Mouse (Mus musculus) hindbrain, embryonic 16.5 days (tissue): ENCODE data around the gene Sipa1l3. TPM values are rescaled to one million over a fixed set of nuclear protein-coding genes. Genes with fewer than 3 reads are reported as not detected.
A peak's percentile ranks its signal among the peaks of the same experiment; 100 is the strongest.

Experiments
- ATAC-seq: fragments of 200-750 bp; cut with Nextera tagmentation; 2 replicates; pipeline ENCODE4 v1.8.0; 2017; ENCODE audit warnings: moderate TSS enrichment, moderate library complexity
- H3K27ac ChIP-seq: fragments of 300-500 bp; sonication (generic); 2 replicates; pipeline ENCODE4 v1.5.1; 2014; ENCODE audit warnings: low read depth, mild to moderate bottlenecking, control low read depth, low read length, moderate library complexity
- H3K27me3 ChIP-seq: fragments of 300-500 bp; sonication (generic); replicated peaks from 2 replicates; pipeline ENCODE4 v1.6.1; 2014; ENCODE audit warnings: low read length; ENCODE audit not compliant: control insufficient read depth, insufficient read depth
- H3K36me3 ChIP-seq: fragments of 300-500 bp; sonication (generic); 2 replicates; pipeline ENCODE4 v1.6.1; 2014; ENCODE audit warnings: mild to moderate bottlenecking, low read length, moderate library complexity, mixed read lengths; ENCODE audit not compliant: control insufficient read depth, insufficient read depth
- H3K4me1 ChIP-seq: fragments of 300-500 bp; sonication (generic); 2 replicates; pipeline ENCODE4 v1.6.1; 2014; ENCODE audit warnings: low read depth, low read length; ENCODE audit not compliant: control insufficient read depth, insufficient read depth
- H3K4me2 ChIP-seq: fragments of 300-500 bp; sonication (generic); 2 replicates; pipeline ENCODE4 v1.6.1; 2014; ENCODE audit warnings: mild to moderate bottlenecking, low read length, control low read depth, moderate library complexity
- H3K4me3 ChIP-seq: fragments of 300-500 bp; sonication (generic); 2 replicates; pipeline ENCODE4 v1.5.1; 2014; ENCODE audit warnings: mild to moderate bottlenecking, low read length, control low read depth, moderate library complexity
- H3K9ac ChIP-seq: fragments of 300-500 bp; sonication (generic); 2 replicates; pipeline ENCODE4 v1.6.1; 2014; ENCODE audit warnings: low read depth, mild to moderate bottlenecking, control low read depth, low read length, moderate library complexity
- H3K9me3 ChIP-seq: fragments of 300-500 bp; sonication (generic); 2 replicates; pipeline ENCODE4 v1.6.1; 2014; ENCODE audit warnings: mild to moderate bottlenecking, low read length, moderate library complexity; ENCODE audit not compliant: control insufficient read depth
- WGBS: fragments of 180-500 bp; shearing (Covaris S2); extraction: QIAGEN DNeasy Blood & Tissue Kit; methylation state at CpG from one replicate; pipeline ENCODE4 v1.1.7; 2014; 5-methylcytosine and 5-hydroxymethylcytosine counted together
- polyA plus RNA-seq: library from polyadenylated mRNA; unstranded; fragments of >200 nt; fragmentation: Nextera tagmentation; extraction: Ambion mirVana; gene quantifications from 2 replicates; pipeline ENCODE4 v1.2.1, GENCODE M21; 2015

Sipa1l3 gene
- polyA plus RNA-seq, 1 experiment from 2014 or later: 23.1 TPM

DNA sequence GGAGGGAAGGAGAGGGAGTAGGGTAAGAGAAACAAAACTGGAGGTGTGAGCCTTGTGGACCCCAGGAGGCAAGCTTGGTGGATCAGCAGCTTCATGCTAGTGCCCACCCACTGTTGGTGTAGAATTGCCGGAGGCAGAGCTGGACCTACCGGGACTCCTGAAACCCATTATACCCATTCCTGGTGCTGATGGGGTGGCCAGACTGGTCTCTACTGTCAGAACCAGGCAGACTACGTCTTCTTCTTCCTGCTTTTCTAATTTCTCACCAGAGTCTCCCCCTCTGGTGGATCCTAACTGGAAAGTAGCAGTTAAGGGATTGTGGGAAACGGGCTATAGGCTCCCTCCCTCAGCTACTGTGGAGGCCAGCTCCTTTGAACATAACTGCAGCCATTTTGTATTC lies 23.2 kb upstream of the Sipa1l3 start:
- Histone ChIP-seq H3K4me1 (no peaks in the 10 kb centered on the region), H3K9me3 (no peaks in the 10 kb centered on the region), H3K9ac (no peak overlapping the region), H3K36me3 (no peaks in the 10 kb centered on the region), H3K4me2 (no peak overlapping the region), H3K4me3 (no peak overlapping the region), H3K27me3 (no peaks in the 10 kb centered on the region), H3K27ac (no peak overlapping the region)
- 82% methylated on average over 4 of the region's 4 CpGs for WGBS
- ATAC-seq: no peak

- Histone ChIP-seq H3K9me3 (no peaks in the 10 kb centered on the region), H3K4me2 (no peak overlapping the region), H3K4me3 (no peak overlapping the region), H3K27ac (no peak overlapping the region), H3K4me1 (no peaks in the 10 kb centered on the region), H3K27me3 (no peaks in the 10 kb centered on the region), H3K9ac (no peak overlapping the region), H3K36me3 (no peaks in the 10 kb centered on the region)
- ATAC-seq: no peak
- 93% methylated on average over 5 of the region's 5 CpGs for WGBS
Observed at GRCm38 (mm10) chr7:29541186-29541585, 22.7 kb upstream of the Sipa1l3 start.

GRCm38 (mm10) chr7:29540631-29541030 lies 22.2 kb upstream of the Sipa1l3 start:
- Histone ChIP-seq H3K9ac (no peak overlapping the region), H3K36me3 (no peaks in the 10 kb centered on the region), H3K27me3 (no peaks in the 10 kb centered on the region), H3K27ac (no peak overlapping the region), H3K4me1 (no peaks in the 10 kb centered on the region), H3K9me3 (no peaks in the 10 kb centered on the region), H3K4me3 (no peak overlapping the region), H3K4me2 (no peak overlapping the region)
- 91% methylated on average over 7 of the region's 7 CpGs for WGBS
- no peak for ATAC-seq

DNA sequence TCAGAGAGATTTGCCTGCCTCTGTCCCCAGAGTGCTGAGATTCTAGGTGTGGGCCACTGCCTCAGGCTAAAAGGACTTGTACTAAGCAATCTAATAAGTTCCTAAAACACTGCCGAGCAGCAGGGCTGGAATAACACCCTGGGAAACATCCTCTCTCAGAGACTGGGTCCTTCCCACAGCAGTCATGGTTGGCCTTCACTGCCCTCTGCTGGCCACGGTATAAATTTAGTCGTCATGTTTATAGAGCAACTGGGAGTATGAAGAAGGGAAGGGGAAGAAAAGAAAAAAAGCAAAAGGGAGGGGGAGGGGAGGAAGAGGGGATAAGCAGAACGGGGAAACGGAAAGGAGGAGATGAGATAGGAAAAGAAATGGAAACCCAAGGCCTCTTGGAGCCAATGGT lies 5.3 kb upstream of the Sipa1l3 start:
- Histone ChIP-seq H3K9ac (no peak overlapping the region), H3K36me3 (no peaks in the 10 kb centered on the region), H3K4me2 (no peak overlapping the region), H3K4me3 (no peak overlapping the region), H3K27me3 (no peaks in the 10 kb centered on the region), H3K9me3 (no peaks in the 10 kb centered on the region), H3K4me1 (no peaks in the 10 kb centered on the region), H3K27ac (no peak overlapping the region)
- ATAC-seq: peak; percentile 25
- WGBS: 2% methylated on average over 5 of the region's 5 CpGs

DNA sequence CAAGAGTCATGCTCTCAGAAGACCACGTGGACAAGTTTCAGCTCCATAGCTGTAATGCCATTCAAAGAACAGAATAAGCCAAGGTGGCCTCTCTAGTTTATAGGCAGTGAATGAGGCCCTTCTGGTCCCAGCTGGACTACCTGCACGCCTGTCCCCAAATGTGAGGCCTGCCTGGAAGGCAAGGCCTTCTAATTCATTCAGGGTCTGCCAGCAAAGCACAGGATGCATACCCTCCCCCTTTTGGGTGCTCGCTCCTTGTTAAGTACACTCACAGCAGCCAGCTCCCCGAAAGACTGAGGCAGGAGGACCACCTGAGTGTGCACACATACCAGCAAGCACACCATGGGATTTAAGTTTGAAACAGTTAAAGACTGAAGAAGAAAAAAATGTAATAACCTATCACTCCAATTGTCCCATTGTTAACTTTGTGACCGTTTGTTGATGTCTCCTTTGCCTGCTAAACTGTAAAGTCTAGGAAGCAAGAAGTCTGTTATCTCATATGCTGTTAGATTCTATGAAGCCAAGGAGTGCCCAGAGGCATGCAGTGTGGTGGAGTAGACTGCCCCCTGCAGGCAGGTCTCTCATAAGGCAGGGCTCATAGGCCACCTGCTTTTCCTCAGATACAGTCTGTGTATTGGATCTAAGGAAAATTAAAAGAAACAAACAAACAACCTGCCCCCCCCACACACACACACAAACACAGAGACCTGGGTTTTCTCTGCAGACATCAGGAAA lies 3.6 kb upstream of the Sipa1l3 start:
- no peak overlapping the region for H3K9ac ChIP-seq
- H3K27me3 ChIP-seq: no peaks in the 10 kb centered on the region
- H3K4me1 ChIP-seq: peaks cover 8% of the 10 kb centered on the region
- no peak overlapping the region for H3K27ac ChIP-seq
- H3K4me2 ChIP-seq: no peak overlapping the region
- no peak overlapping the region for H3K4me3 ChIP-seq
- H3K36me3 ChIP-seq: no peaks in the 10 kb centered on the region
- no peak for ATAC-seq
- WGBS: 60% methylated on average over 5 of the region's 5 CpGs
- no peaks in the 10 kb centered on the region for H3K9me3 ChIP-seq

DNA sequence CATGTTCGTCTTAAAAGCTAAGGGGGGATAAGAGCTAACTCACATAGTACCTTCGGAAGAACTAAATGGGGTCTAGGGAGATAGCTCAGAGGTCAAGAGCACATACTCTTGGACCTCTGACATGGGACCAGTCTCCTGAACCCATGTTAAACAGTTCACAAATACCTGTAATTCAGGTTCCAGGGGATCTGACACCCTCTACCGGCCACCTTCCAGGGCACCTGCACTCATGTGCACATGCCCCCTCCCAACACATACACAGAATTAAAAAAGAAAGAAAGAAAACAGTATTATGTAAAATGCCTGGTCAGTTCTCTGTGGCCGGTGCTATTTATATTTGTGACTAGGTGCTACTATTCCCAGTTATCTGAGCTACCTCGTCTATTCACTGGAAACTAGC lies 2.9 kb upstream of the Sipa1l3 start:
- no peak overlapping the region for H3K4me2 ChIP-seq
- 75% methylated on average over 5 of the region's 5 CpGs for WGBS

GRCm38 (mm10) chr7:29520794-29521193 lies 2.4 kb upstream of the Sipa1l3 start:
- Histone ChIP-seq H3K36me3 (no peaks in the 10 kb centered on the region), H3K27ac (no peak overlapping the region), H3K4me3 (no peak overlapping the region), H3K27me3 (no peaks in the 10 kb centered on the region), H3K9me3 (no peaks in the 10 kb centered on the region), H3K4me1 (peaks cover 18% of the 10 kb centered on the region), H3K4me2 (no peak overlapping the region), H3K9ac (no peak overlapping the region)
- WGBS: 55% methylated on average over 2 of the region's 2 CpGs
- no peak for ATAC-seq

More for the DNA sequence above, 2.9 kb upstream of the Sipa1l3 start:
- H3K9me3 ChIP-seq: no peaks in the 10 kb centered on the region
- no peaks in the 10 kb centered on the region for H3K36me3 ChIP-seq
- H3K4me1 ChIP-seq: peaks cover 14% of the 10 kb centered on the region
- no peak overlapping the region for H3K4me3 ChIP-seq
- no peak for ATAC-seq
- no peak overlapping the region for H3K27ac ChIP-seq
- no peak overlapping the region for H3K9ac ChIP-seq
- no peaks in the 10 kb centered on the region for H3K27me3 ChIP-seq

GRCm38 (mm10) chr7:29519211-29519550 lies 740 bp upstream of the Sipa1l3 start:
- peak overlapping the region; percentile 94 for H3K4me3 ChIP-seq
- peak overlapping the region; percentile 88 for H3K9ac ChIP-seq
- peak overlapping the region; percentile 95 for H3K27ac ChIP-seq
- H3K36me3 ChIP-seq: no peaks in the 10 kb centered on the region
- no peak for ATAC-seq
- no peaks in the 10 kb centered on the region for H3K9me3 ChIP-seq
- peaks cover 18% of the 10 kb centered on the region for H3K4me1 ChIP-seq
- peak overlapping the region; percentile 89 for H3K4me2 ChIP-seq
- H3K27me3 ChIP-seq: no peaks in the 10 kb centered on the region
- under 1% methylated on average over 19 of the region's 19 CpGs for WGBS

DNA sequence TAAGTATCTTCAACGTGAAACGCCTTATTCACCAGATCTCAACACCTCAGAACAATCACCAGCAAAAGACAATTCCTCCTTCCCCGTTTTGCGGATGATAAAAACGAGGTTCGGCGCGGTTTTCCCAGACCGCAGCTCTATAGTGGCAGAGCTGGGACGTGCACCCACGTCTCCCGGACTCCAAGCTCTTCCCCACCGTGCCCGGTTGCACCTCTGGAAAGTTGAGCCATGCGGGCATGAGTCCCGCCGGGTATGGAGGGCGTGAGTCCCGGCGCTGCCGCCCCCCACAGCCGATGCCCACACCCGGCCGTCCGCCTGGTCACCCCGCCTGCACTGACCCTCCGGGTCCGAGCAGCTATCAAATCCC lies 404 bp downstream of the Sipa1l3 start:
- peak overlapping the region; percentile 94 for H3K4me3 ChIP-seq
- H3K4me1 ChIP-seq: peaks cover 18% of the 10 kb centered on the region
- ATAC-seq: no peak
- under 1% methylated on average over 28 of the region's 28 CpGs for WGBS
- peak overlapping the region; percentile 95 for H3K27ac ChIP-seq
- no peaks in the 10 kb centered on the region for H3K27me3 ChIP-seq
- peak overlapping the region; percentile 89 for H3K4me2 ChIP-seq
- no peaks in the 10 kb centered on the region for H3K36me3 ChIP-seq
- H3K9ac ChIP-seq: peak overlapping the region; percentile 88
- H3K9me3 ChIP-seq: no peaks in the 10 kb centered on the region
